Mouse (Mus musculus) intestine, postnatal 0 days (tissue): ENCODE measurements around the gene Hnrnpa2b1. TPM values are rescaled to one million over a fixed set of nuclear protein-coding genes. Genes with fewer than 3 reads are reported as not detected.

Experiments
- ATAC-seq: fragments of 200-750 bp; cut with Nextera tagmentation; 2 replicates; pipeline ENCODE4 v1.8.0; 2017; ENCODE audit warnings: mild to moderate bottlenecking, moderate TSS enrichment, moderate library complexity
- H3K27ac ChIP-seq: fragments of 300-500 bp; sonication (generic); 2 replicates; pipeline ENCODE4 v1.5.1; 2014; ENCODE audit warnings: mild to moderate bottlenecking, low read depth, low read length, moderate library complexity
- H3K27me3 ChIP-seq: fragments of 300-500 bp; sonication (generic); replicated peaks from 2 replicates; pipeline ENCODE4 v1.6.1; 2014; ENCODE audit warnings: low read length, mixed read lengths; ENCODE audit not compliant: control insufficient read depth, insufficient read depth
- H3K36me3 ChIP-seq: fragments of 300-500 bp; sonication (generic); 2 replicates; pipeline ENCODE4 v1.6.1; 2014; ENCODE audit warnings: mild to moderate bottlenecking, moderate library complexity; ENCODE audit not compliant: control insufficient read depth, insufficient read depth
- H3K4me1 ChIP-seq: fragments of 300-500 bp; sonication (generic); replicated peaks from 2 replicates; pipeline ENCODE4 v1.6.1; 2014; ENCODE audit warnings: antibody characterized with exemption, low read length, mixed read lengths; ENCODE audit not compliant: control insufficient read depth, insufficient read depth
- H3K4me2 ChIP-seq: fragments of 300-500 bp; sonication (generic); replicated peaks from 2 replicates; pipeline ENCODE4 v1.6.1; 2014; ENCODE audit warnings: low read depth, mild to moderate bottlenecking, moderate library complexity
- H3K4me3 ChIP-seq: fragments of 300-500 bp; sonication (generic); 2 replicates; pipeline ENCODE4 v1.5.1; 2014; ENCODE audit warnings: low read depth, low read length
- H3K9ac ChIP-seq: fragments of 300-500 bp; sonication (generic); 2 replicates; pipeline ENCODE4 v1.6.1; 2014; ENCODE audit warnings: mild to moderate bottlenecking, low read depth, low read length
- H3K9me3 ChIP-seq: fragments of 300-500 bp; sonication (generic); 2 replicates; pipeline ENCODE4 v1.6.1; 2016; ENCODE audit warnings: mixed run types; ENCODE audit not compliant: control insufficient read depth
- CTCF ChIP-seq: sonication (generic); IDR thresholded peaks from 2 replicates; pipeline ENCODE4 v1.5.1; 2016; ENCODE audit warnings: low read depth, mild to moderate bottlenecking, control low read depth, antibody characterized with exemption, moderate library complexity
- WGBS: fragments of 180-500 bp; shearing (Covaris S2); extraction: QIAGEN DNeasy Blood & Tissue Kit; methylation state at CpG from one replicate; pipeline ENCODE4 v1.1.7; 2014; 5-methylcytosine and 5-hydroxymethylcytosine counted together
- polyA plus RNA-seq: library from polyadenylated mRNA; unstranded; fragments of >200 nt; fragmentation: Nextera tagmentation; extraction: Ambion mirVana; gene quantifications from 2 replicates; pipeline ENCODE4 v1.2.1, GENCODE M21; 2015

Gene Hnrnpa2b1
- polyA plus RNA-seq, 1 experiment from 2014 or later, result 654 TPM

- Histone ChIP-seq H3K27me3 (no peaks in the 10 kb centered on the region; the same call in 1 of the 2 replicates), H3K9ac (no peak overlapping the region), H3K4me3 (no peak overlapping the region), H3K4me2 (no peak overlapping the region), H3K9me3 (no peaks in the 10 kb centered on the region), H3K36me3 (no peaks in the 10 kb centered on the region), H3K4me1 (no peaks in the 10 kb centered on the region), H3K27ac (no peak overlapping the region)
- no peak for TF ChIP-seq CTCF
- WGBS, result 88% methylated on average over 2 of the region's 2 CpGs
- ATAC-seq, result no peak
These were observed 45.2 kb downstream of the Hnrnpa2b1 start for GRCm38 (mm10) chr6:51424537-51424936.

GRCm38 (mm10) chr6:51423466-51424122, 46.1 kb downstream of the Hnrnpa2b1 start:
- Histone ChIP-seq H3K9me3 (no peaks in the 10 kb centered on the region), H3K9ac (no peak overlapping the region), H3K4me3 (no peak overlapping the region), H3K36me3 (no peaks in the 10 kb centered on the region), H3K4me1 (no peaks in the 10 kb centered on the region), H3K27ac (no peak overlapping the region), H3K4me2 (no peak overlapping the region), H3K27me3 (no peaks in the 10 kb centered on the region; the same call in 1 of the 2 replicates)
- ATAC-seq, result no peak
- WGBS, result 60% methylated on average over 11 of the region's 11 CpGs
- no peak for TF ChIP-seq CTCF

- Histone ChIP-seq H3K9ac (no peak overlapping the region), H3K36me3 (no peaks in the 10 kb centered on the region), H3K27ac (no peak overlapping the region), H3K27me3 (no peaks in the 10 kb centered on the region), H3K9me3 (no peaks in the 10 kb centered on the region), H3K4me2 (no peak overlapping the region), H3K4me1 (no peaks in the 10 kb centered on the region), H3K4me3 (no peak overlapping the region)
- no peak for TF ChIP-seq CTCF
- WGBS, result 86% methylated on average over 4 of the region's 4 CpGs
- ATAC-seq, result no peak
These were observed 52.3 kb downstream of the Hnrnpa2b1 start for GRCm38 (mm10) chr6:51417306-51417936.

DNA sequence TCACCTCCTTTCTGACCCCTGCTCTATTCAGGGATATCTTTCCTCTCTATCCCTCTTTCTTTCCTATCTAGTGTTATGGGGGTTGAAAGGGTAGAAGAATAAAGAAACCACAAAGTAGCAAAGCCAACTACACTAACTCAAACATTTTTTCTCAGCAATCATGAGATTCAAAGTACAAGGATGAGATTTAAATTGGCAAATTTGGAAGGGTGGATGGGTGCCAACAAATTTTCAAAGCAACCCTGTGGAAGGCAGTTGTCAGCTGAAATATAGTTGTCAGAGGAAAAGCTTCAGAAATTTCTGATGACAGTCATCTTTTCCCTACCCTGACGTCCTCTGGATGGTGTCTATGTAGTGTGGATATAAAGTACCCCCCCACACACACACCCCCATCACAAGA, 53.3 kb downstream of the Hnrnpa2b1 start:
- WGBS, result 73% methylated on average over 1 of the region's 1 CpGs
- H3K4me3 ChIP-seq, result no peak overlapping the region
- no peak overlapping the region for H3K4me2 ChIP-seq
- no peak for TF ChIP-seq CTCF
- H3K9ac ChIP-seq, result no peak overlapping the region
- no peaks in the 10 kb centered on the region for H3K27me3 ChIP-seq
- no peaks in the 10 kb centered on the region for H3K36me3 ChIP-seq
- H3K9me3 ChIP-seq, result no peaks in the 10 kb centered on the region
- H3K27ac ChIP-seq, result no peak overlapping the region
- no peaks in the 10 kb centered on the region for H3K4me1 ChIP-seq
- no peak for ATAC-seq

Other genes with a start within 250 kb of the Hnrnpa2b1 start
- 0.99 and 1.1 TPM in 2 replicates for gene Nfe2l3, start 37.2 kb downstream of the Hnrnpa2b1 start, polyA plus RNA-seq
- 168 and 172 TPM in 2 replicates for gene Cbx3, start 466 bp upstream of the Hnrnpa2b1 start, polyA plus RNA-seq
- 8.4 and 10.1 TPM in 2 replicates for gene Snx10, start 54.0 kb upstream of the Hnrnpa2b1 start, polyA plus RNA-seq